Mouse (Mus musculus) activated CD4-positive, CD25-positive, alpha-beta regulatory T cell (primary cell): Measurements from ENCODE around the gene Gsdma3. TPM values are rescaled to one million over a fixed set of nuclear protein-coding genes. Genes with fewer than 3 reads are reported as not detected.

Experiments
- polyA plus RNA-seq, 2 experiments: library from polyadenylated mRNA; unstranded; fragments of 100-300 nt; shearing (Covaris generic); gene quantifications; one replicate each; pipeline ENCODE4 v1.2.1; 2017

The Gsdma3 gene
- under 1 TPM in 1 of 2 experiments, not detected in 1; 0.23 TPM for polyA plus RNA-seq

DNA sequence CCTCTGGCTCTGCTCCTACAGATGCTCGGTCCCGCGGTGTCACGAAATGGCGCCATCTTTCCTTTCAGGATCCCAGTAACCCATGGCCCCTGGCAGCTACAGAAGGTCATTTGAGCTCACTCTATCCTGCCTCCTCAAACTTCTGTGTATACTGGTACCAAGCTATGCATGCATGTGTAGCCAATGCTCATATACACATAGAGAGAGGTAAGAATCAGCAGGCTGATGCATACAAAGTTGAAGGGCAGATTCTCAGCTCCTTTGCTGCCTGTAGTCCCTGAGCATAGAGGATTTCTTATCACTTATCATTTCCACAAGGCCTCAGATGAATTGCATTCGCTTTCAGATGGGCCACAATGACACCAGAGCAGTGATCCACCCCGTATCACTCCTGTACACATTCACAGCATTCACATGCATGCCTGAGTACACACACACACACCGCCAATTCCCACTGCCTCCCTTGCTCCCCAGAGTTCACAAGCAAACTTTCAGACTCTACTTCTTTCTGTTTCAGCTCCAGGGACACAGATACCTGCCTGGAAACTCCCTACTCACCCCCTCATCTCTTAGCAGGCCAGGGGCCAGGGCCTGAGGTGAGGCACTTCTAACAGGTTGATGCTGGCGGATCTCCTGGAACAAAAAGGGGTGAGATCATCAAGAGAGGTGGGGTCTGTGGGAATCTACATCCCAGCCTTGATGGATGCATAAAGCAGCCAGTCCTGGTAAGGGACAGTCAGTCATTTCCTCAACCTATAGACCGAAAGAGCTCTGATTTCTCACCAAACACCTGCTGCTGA is at the start of gene Gsdma3, which contains the start of gene Gm12355:
Gene Gsdma3 (plus strand): TSS at position 750 of the 800 bp plus-strand sequence.
Gene Gm12355 (minus strand): TSS at position 51 of the 800 bp plus-strand sequence.

GRCm38 (mm10) chr11:98586892-98587563 is 39.1 kb upstream of the Gsdma3 start, which contains the start of gene Ormdl3:
Gene Ormdl3 (minus strand): TSS chr11:98587368.

DNA sequence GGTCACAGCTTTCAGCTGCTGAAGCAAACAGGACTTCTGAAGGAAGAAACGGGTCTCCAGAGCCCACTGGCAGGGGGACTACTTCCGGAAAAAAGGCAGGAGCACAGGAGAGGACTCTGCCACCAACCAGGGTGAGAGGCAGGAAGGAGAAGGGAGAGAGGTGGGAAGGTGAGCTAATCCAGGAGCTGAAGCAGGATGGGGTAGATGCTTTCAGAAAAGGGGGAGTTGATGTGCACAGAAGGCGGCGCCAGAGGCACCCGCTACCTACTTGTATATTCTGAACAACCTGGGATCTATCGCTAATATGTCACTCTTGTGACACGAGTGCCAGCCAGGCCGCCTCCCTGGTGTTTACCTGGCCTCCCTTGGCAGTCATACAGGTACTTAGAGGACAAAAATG is 28.2 kb upstream of the Gsdma3 start, which contains the start of gene Lrrc3c:
Gene Lrrc3c (plus strand): TSS at position 301 of the 400 bp plus-strand sequence.

DNA sequence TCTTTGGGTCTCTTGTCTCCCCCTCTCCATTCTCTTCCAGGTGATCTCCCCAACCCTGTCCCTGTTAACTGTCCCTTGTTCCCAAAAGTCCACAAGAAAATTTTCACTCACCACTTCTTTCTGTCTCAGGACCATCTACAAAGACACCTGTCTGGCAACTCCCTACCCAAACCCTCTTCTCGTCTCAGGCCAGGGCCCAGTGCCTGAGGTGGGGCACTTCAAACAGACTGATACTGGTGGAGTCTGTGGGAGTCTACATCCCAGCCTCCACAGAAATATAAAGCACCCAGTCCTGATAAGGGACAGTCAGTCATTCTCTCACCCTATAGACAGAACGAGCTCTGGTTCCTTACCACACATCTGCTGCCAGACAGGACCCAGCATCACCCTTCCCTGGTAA is 20.3 kb downstream of the Gsdma3 start, which contains the start of gene Gsdma2:
Gene Gsdma2 (plus strand): TSS at position 301 of the 400 bp plus-strand sequence.

DNA sequence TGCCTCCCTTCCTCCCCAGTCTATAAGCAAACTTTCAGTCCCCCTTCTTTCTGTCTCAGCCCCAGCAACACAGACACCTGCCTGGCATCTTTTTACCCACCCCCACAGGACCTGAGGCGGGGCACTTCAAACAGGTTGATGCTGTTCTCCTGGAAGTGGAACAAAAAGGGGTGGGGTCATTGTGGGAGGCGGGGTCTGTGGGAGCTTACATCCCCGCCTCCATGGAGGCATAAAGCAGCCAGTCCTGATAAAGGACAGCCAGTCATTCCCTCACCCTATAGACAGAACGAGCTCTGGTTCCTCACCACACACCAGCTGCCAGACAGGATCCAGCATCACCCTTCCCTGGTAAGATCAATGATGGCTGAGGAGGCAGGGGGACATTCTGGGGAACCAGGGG is 37.9 kb downstream of the Gsdma3 start, which contains the start of gene Gsdma:
Gene Gsdma (plus strand): TSS at position 261 of the 400 bp plus-strand sequence.

DNA sequence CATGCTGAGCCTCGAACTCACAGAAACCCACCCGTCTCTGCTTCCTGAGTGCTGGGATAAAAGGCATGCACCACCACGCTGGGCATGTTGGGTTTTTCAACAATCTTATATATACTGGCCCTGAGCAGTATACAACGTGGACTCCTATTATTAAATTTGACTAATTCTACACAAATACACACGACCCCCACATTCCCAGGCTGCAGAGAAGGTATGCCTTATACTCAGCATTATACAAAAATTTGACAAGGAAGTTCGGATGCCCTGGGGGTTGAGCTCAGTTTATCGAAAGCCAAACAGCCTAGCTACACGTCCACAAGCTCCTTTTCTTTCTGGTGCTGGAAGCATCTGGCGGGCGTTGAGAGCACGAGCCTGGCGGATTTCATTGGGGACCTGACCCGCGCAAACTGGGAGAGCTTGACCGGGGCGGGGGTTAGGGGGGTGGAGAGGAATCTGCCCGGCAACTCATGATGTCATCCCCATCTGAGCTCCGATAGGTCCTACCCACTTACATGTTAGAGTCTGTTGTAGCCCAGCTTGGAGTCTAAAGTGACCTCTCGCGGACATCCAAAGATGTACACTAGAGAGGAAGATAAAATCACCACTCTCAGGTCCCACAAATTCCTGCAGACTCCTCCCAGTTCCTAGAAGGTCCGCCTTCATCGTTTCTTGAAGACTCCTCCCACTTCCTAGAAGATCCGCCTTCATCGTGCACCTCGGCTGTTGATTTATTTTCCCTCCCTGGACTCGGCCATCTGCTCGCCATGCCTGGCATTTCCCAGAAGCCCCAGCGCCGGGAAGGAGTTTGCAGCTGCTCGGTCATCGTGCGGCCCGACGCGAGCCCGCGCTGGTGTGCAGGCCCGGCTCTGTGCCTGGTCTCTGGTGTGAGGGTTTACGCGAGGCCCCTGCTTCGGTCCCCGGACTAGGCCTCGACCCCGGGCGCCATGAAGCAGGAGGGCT is 55.9 kb downstream of the Gsdma3 start, which contains the start of gene Psmd3:
Gene Psmd3 (plus strand): TSS at position 769 of the 960 bp plus-strand sequence.

Other genes with a start within 250 kb of the Gsdma3 start
- gene Tcap, start 242.5 kb upstream of the Gsdma3 start, polyA plus RNA-seq, result not detected
- gene Pnmt, start 239.9 kb upstream of the Gsdma3 start, polyA plus RNA-seq, result not detected
- 10 to 100 TPM in 1 of 2 experiments, 1 to 10 TPM in 1; 5.4 to 11.7 TPM for gene Pgap3, start 225.9 kb upstream of the Gsdma3 start, polyA plus RNA-seq
- gene Erbb2, start 213.9 kb upstream of the Gsdma3 start, polyA plus RNA-seq, result under 1 TPM in 1 of 2 experiments, not detected in 1; 0.99 TPM
- 100 to 1,000 TPM; 164 to 186 TPM for gene Mien1, start 187.4 kb upstream of the Gsdma3 start, polyA plus RNA-seq
- gene Grb7, start 180.0 kb upstream of the Gsdma3 start, polyA plus RNA-seq, result 10 to 100 TPM in 1 of 2 experiments, 1 to 10 TPM in 1; 2.2 to 10.1 TPM
- 100 to 1,000 TPM; 115 to 157 TPM for gene Ikzf3, start 80.3 kb upstream of the Gsdma3 start, polyA plus RNA-seq
- gene Zpbp2, start 75.3 kb upstream of the Gsdma3 start, polyA plus RNA-seq, result 1 to 10 TPM; 2.1 to 7.1 TPM
- gene Ormdl3, start 39.0 kb upstream of the Gsdma3 start, polyA plus RNA-seq, result 10 to 100 TPM; 60.0 to 64.2 TPM
- gene Lrrc3c, start 28.1 kb upstream of the Gsdma3 start, polyA plus RNA-seq, result not detected
- 1 to 10 TPM; 4.5 to 5.4 TPM for gene Gm12355, start 699 bp upstream of the Gsdma3 start, polyA plus RNA-seq
- gene Gsdma2, start 20.4 kb downstream of the Gsdma3 start, polyA plus RNA-seq, result under 1 TPM in 1 of 2 experiments, not detected in 1; 0.45 TPM
- under 1 TPM in 1 of 2 experiments, not detected in 1; 0.29 TPM for gene Gsdma, start 38.0 kb downstream of the Gsdma3 start, polyA plus RNA-seq
- 100 to 1,000 TPM; 120 to 151 TPM for gene Psmd3, start 56.2 kb downstream of the Gsdma3 start, polyA plus RNA-seq
- not detected for gene Csf3, start 74.9 kb downstream of the Gsdma3 start, polyA plus RNA-seq
- 10 to 100 TPM; 35.5 to 58.3 TPM for gene Med24, start 103.1 kb downstream of the Gsdma3 start, polyA plus RNA-seq
- 1 to 10 TPM; 1.5 to 5.7 TPM for gene Thra, start 114.3 kb downstream of the Gsdma3 start, polyA plus RNA-seq
- gene Nr1d1, start 149.0 kb downstream of the Gsdma3 start, polyA plus RNA-seq, result 1 to 10 TPM in 1 of 2 experiments, under 1 TPM in 1; 0.90 to 4.9 TPM
- 10 to 100 TPM; 20.7 to 23.0 TPM for gene Msl1, start 169.2 kb downstream of the Gsdma3 start, polyA plus RNA-seq
- 10 to 100 TPM; 57.3 to 71.1 TPM for gene Casc3, start 178.5 kb downstream of the Gsdma3 start, polyA plus RNA-seq
- under 1 TPM in 1 of 2 experiments, not detected in 1; 0.38 TPM for gene Rapgefl1, start 210.4 kb downstream of the Gsdma3 start, polyA plus RNA-seq
- 1 to 10 TPM; 3.2 to 4.3 TPM for gene Wipf2, start 237.3 kb downstream of the Gsdma3 start, polyA plus RNA-seq